Mouse (Mus musculus) heart, embryonic 11.5 days (tissue): ENCODE results near the gene Robo2. TPM values are rescaled to one million over a fixed set of nuclear protein-coding genes. Genes with fewer than 3 reads are reported as not detected.

Experiments
- ATAC-seq: fragments of 200-750 bp; cut with Nextera tagmentation; replicated peaks from 2 replicates; pipeline ENCODE4 v1.8.0; 2017; ENCODE audit warnings: moderate library complexity; ENCODE audit not compliant: insufficient number of reproducible peaks, low FRiP score, low TSS enrichment
- H3K27ac ChIP-seq: fragments of 300-500 bp; sonication (generic); 2 replicates; pipeline ENCODE4 v1.5.1; 2014; ENCODE audit warnings: mild to moderate bottlenecking, low read depth, low read length
- H3K27me3 ChIP-seq: fragments of 300-500 bp; sonication (generic); 2 replicates; pipeline ENCODE4 v1.6.1; 2014; ENCODE audit warnings: mild to moderate bottlenecking, low read length, mixed read lengths; ENCODE audit not compliant: control insufficient read depth, insufficient read depth
- H3K36me3 ChIP-seq: fragments of 300-500 bp; sonication (generic); 2 replicates; pipeline ENCODE4 v1.6.1; 2014; ENCODE audit warnings: mild to moderate bottlenecking, low read length, moderate library complexity, mixed read lengths; ENCODE audit not compliant: control insufficient read depth, insufficient read depth
- H3K4me1 ChIP-seq: fragments of 300-500 bp; sonication (generic); 2 replicates; pipeline ENCODE4 v1.6.1; 2014; ENCODE audit warnings: low read length; ENCODE audit not compliant: control insufficient read depth, insufficient read depth
- H3K4me2 ChIP-seq: fragments of 300-500 bp; sonication (generic); 2 replicates; pipeline ENCODE4 v1.6.1; 2014; ENCODE audit warnings: mild to moderate bottlenecking, moderate library complexity
- H3K4me3 ChIP-seq: fragments of 300-500 bp; sonication (generic); 2 replicates; pipeline ENCODE4 v1.5.1; 2014; ENCODE audit warnings: low read depth, low read length
- H3K9ac ChIP-seq: fragments of 300-500 bp; sonication (generic); 2 replicates; pipeline ENCODE4 v1.6.1; 2014; ENCODE audit warnings: mild to moderate bottlenecking, low read depth, low read length, moderate library complexity
- H3K9me3 ChIP-seq: fragments of 300-500 bp; sonication (generic); replicated peaks from 2 replicates; pipeline ENCODE4 v1.6.1; 2016; ENCODE audit warnings: low read length; ENCODE audit not compliant: control insufficient read depth
- WGBS: fragments of 180-500 bp; shearing (Covaris S2); extraction: QIAGEN DNeasy Blood & Tissue Kit; methylation state at CpG from one replicate; pipeline ENCODE4 v1.1.7; 2014; ENCODE audit not compliant: insufficient replicate concordance; 5-methylcytosine and 5-hydroxymethylcytosine counted together
- polyA plus RNA-seq: library from polyadenylated mRNA; unstranded; fragments of >200 nt; fragmentation: Nextera tagmentation; extraction: Ambion mirVana; gene quantifications from 2 replicates; pipeline ENCODE4 v1.2.1, GENCODE M21; 2014

Robo2 gene
- polyA plus RNA-seq, 1 experiment from 2014 or later: 18.8 TPM

- no peak for ATAC-seq
- no peak overlapping the region for H3K9ac ChIP-seq
- WGBS: 66% methylated on average over 5 of the region's 5 CpGs
- H3K4me1 ChIP-seq: no peaks in the 10 kb centered on the region
- H3K4me2 ChIP-seq: no peak overlapping the region
- no peak overlapping the region for H3K4me3 ChIP-seq
- no peak overlapping the region for H3K27ac ChIP-seq
- no peaks in the 10 kb centered on the region for H3K9me3 ChIP-seq
- H3K27me3 ChIP-seq: no peaks in the 10 kb centered on the region
- H3K36me3 ChIP-seq: no peaks in the 10 kb centered on the region
Observed at GRCm38 (mm10) chr16:74306876-74307542, 104.6 kb downstream of the Robo2 start.

GRCm38 (mm10) chr16:74287878-74288277 is 123.7 kb downstream of the Robo2 start:
- H3K27me3 ChIP-seq: no peaks in the 10 kb centered on the region
- no peak overlapping the region for H3K4me3 ChIP-seq
- H3K27ac ChIP-seq: no peak overlapping the region
- no peak overlapping the region for H3K4me2 ChIP-seq
- no peaks in the 10 kb centered on the region for H3K36me3 ChIP-seq
- no peaks in the 10 kb centered on the region for H3K4me1 ChIP-seq
- H3K9me3 ChIP-seq: no peaks in the 10 kb centered on the region
- 82% methylated on average over 8 of the region's 8 CpGs for WGBS
- ATAC-seq: no peak
- H3K9ac ChIP-seq: no peak overlapping the region

- Histone ChIP-seq H3K4me1 (no peaks in the 10 kb centered on the region), H3K9me3 (no peaks in the 10 kb centered on the region), H3K4me2 (no peak overlapping the region), H3K36me3 (no peaks in the 10 kb centered on the region), H3K27ac (no peak overlapping the region), H3K27me3 (no peaks in the 10 kb centered on the region), H3K4me3 (no peak overlapping the region), H3K9ac (no peak overlapping the region)
- WGBS: 55% methylated on average over 6 of the region's 6 CpGs
- ATAC-seq: no peak
Observed at GRCm38 (mm10) chr16:74282549-74282948, 129.1 kb downstream of the Robo2 start.

- Histone ChIP-seq H3K4me2 (no peak overlapping the region), H3K9ac (no peak overlapping the region), H3K4me3 (no peak overlapping the region), H3K36me3 (no peaks in the 10 kb centered on the region), H3K4me1 (no peaks in the 10 kb centered on the region), H3K9me3 (no peaks in the 10 kb centered on the region), H3K27ac (no peak overlapping the region), H3K27me3 (no peaks in the 10 kb centered on the region)
- no peak for ATAC-seq
- 64% methylated on average over 3 of the region's 3 CpGs for WGBS
Observed at GRCm38 (mm10) chr16:74276855-74277573, 134.6 kb downstream of the Robo2 start.

- H3K27me3 ChIP-seq: no peaks in the 10 kb centered on the region
- H3K36me3 ChIP-seq: no peaks in the 10 kb centered on the region
- no peaks in the 10 kb centered on the region for H3K9me3 ChIP-seq
- H3K4me2 ChIP-seq: no peak overlapping the region
- ATAC-seq: no peak
- no peaks in the 10 kb centered on the region for H3K4me1 ChIP-seq
- 86% methylated on average over 1 of the region's 1 CpGs for WGBS
- H3K4me3 ChIP-seq: no peak overlapping the region
- H3K27ac ChIP-seq: no peak overlapping the region
- no peak overlapping the region for H3K9ac ChIP-seq
Observed at GRCm38 (mm10) chr16:74274596-74274995, 137.0 kb downstream of the Robo2 start.

GRCm38 (mm10) chr16:74272993-74273392 is 138.6 kb downstream of the Robo2 start:
- no peak overlapping the region for H3K27ac ChIP-seq
- H3K9ac ChIP-seq: no peak overlapping the region
- no peaks in the 10 kb centered on the region for H3K4me1 ChIP-seq
- 54% methylated on average over 4 of the region's 4 CpGs for WGBS
- H3K4me2 ChIP-seq: no peak overlapping the region
- no peak for ATAC-seq
- no peaks in the 10 kb centered on the region for H3K27me3 ChIP-seq
- no peaks in the 10 kb centered on the region for H3K9me3 ChIP-seq
- H3K36me3 ChIP-seq: no peaks in the 10 kb centered on the region
- H3K4me3 ChIP-seq: no peak overlapping the region

- 82% methylated on average over 2 of the region's 2 CpGs for WGBS
- ATAC-seq: no peak
Observed at GRCm38 (mm10) chr16:74258241-74258640, 153.4 kb downstream of the Robo2 start.

GRCm38 (mm10) chr16:74244452-74244851 is 167.2 kb downstream of the Robo2 start:
- no peaks in the 10 kb centered on the region for H3K36me3 ChIP-seq
- no peak for ATAC-seq
- 92% methylated on average over 5 of the region's 5 CpGs for WGBS
- no peaks in the 10 kb centered on the region for H3K9me3 ChIP-seq
- H3K4me3 ChIP-seq: no peak overlapping the region
- no peaks in the 10 kb centered on the region for H3K4me1 ChIP-seq
- H3K27me3 ChIP-seq: no peaks in the 10 kb centered on the region
- no peak overlapping the region for H3K27ac ChIP-seq
- H3K9ac ChIP-seq: no peak overlapping the region
- H3K4me2 ChIP-seq: no peak overlapping the region

More at GRCm38 (mm10) chr16:74258241-74258640, 153.4 kb downstream of the Robo2 start:
- Histone ChIP-seq H3K4me3 (no peak overlapping the region), H3K9me3 (no peaks in the 10 kb centered on the region), H3K4me2 (no peak overlapping the region), H3K9ac (no peak overlapping the region), H3K27ac (no peak overlapping the region), H3K27me3 (no peaks in the 10 kb centered on the region), H3K36me3 (no peaks in the 10 kb centered on the region), H3K4me1 (no peaks in the 10 kb centered on the region)

GRCm38 (mm10) chr16:74241534-74241933 is 170.1 kb downstream of the Robo2 start:
- Histone ChIP-seq H3K4me2 (no peak overlapping the region), H3K27me3 (no peaks in the 10 kb centered on the region), H3K27ac (no peak overlapping the region), H3K9ac (no peak overlapping the region), H3K4me3 (no peak overlapping the region), H3K4me1 (no peaks in the 10 kb centered on the region), H3K36me3 (no peaks in the 10 kb centered on the region), H3K9me3 (no peaks in the 10 kb centered on the region)
- WGBS: 86% methylated on average over 1 of the region's 1 CpGs
- no peak for ATAC-seq
